In the genomic region with DNA sequence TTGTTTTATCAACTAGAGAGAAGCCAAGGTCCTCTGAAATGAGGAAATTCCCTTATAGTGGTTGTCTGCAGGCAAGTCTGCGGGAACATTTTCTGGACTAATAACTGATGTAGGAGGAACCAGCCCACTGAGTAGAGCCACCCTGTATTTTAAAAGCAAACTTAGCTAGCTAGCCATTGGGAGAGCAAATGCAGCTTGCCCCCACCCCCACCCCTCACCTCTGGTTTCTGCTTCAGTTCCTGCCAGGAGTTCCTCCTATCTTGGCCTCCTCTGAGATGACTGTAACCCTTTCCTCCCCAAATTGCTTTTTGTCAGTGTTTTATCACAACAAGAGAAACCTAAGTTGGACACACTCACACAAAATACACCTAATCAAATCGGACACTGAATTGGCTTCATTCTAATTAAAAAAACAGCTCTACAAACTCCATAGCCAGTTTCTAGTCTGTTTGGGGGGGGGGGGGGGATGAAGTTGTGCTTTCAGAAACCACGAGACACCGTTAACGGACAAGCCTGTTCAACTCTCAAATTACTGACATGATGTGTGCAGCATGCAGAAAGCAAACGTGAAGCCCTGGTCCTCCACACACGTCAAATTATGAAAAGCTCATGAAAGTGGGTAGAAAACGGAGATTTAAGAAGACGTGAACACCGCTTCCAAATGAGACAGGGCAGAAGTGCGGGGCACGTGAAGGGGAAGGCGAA, we compare ENCODE assay signal across 8 mouse cellular contexts. TPM values are rescaled to one million over a fixed set of nuclear protein-coding genes. Genes with fewer than 3 reads are reported as not detected.
DNase-seq lines count a peak whose midpoint lies in the region; ATAC-seq and TF ChIP-seq lines count a peak whose summit lies in the region.

No protein-coding gene starts in this region.

- H3K4me2 ChIP-seq in kidney, embryonic 15.5 days, result peak overlapping the region; percentile 71
- peak overlapping the region; percentile 68 for H3K4me2 ChIP-seq in hindbrain, postnatal 0 days (ENCODE audit: low read depth, low read length)
- H3K4me2 ChIP-seq in midbrain, postnatal 0 days (ENCODE audit: low read depth, low read length, poor library complexity, severe bottlenecking), result peak overlapping the region; percentile 76

- H3K4me1 ChIP-seq in kidney, embryonic 15.5 days, result peaks cover 11% of the 10 kb centered on the region
- 0 out of 4 replicates have a peak, but pooled peaks cover 0 to 1% of the 10 kb centered on the region in 2 experiments for H3K4me1 ChIP-seq in ES-E14 (ENCODE audit: control insufficient read depth in 2 of 2, insufficient read depth in 2 of 2, low read length in 2 of 2, poor library complexity in 1 of 2)
- peaks cover 5% of the 10 kb centered on the region; the same call in 1 of the 2 replicates for H3K4me1 ChIP-seq in hindbrain, postnatal 0 days (ENCODE audit: insufficient read depth, low read length)
- H3K4me1 ChIP-seq in midbrain, postnatal 0 days (ENCODE audit: insufficient read depth, low read length), result peaks cover 6% of the 10 kb centered on the region; the same call in 1 of the 2 replicates

- in situ Hi-C loops in ES-E14 (cut with MboI; ENCODE audit: low sequenced_read_pairs in 2 of 2, unreplicated experiment in 2 of 2), result no loop called here

- no peaks in the 10 kb centered on the region for H3K27me3 ChIP-seq in kidney, embryonic 15.5 days
- H3K27me3 ChIP-seq in hindbrain, postnatal 0 days (ENCODE audit: insufficient read depth, low read length), result no peaks in the 10 kb centered on the region
- H3K27me3 ChIP-seq in midbrain, postnatal 0 days (ENCODE audit: insufficient read depth, low read length), result no peaks in the 10 kb centered on the region

- peak overlapping the region; percentile 95 for H3K9ac ChIP-seq in kidney, embryonic 15.5 days
- peak overlapping the region; percentile 76 for H3K9ac ChIP-seq in ES-E14 (ENCODE audit: insufficient read depth, low read depth, low read length, poor library complexity, severe bottlenecking)
- H3K9ac ChIP-seq in hindbrain, postnatal 0 days (replicated peaks; ENCODE audit: low read length), result peak overlapping the region; percentile 98; the same call in 1 of the 2 replicates
- 0 out of 2 replicates have a peak overlapping the region, but pooled peaks have one; percentile 0 for H3K9ac ChIP-seq in midbrain, postnatal 0 days (replicated peaks; ENCODE audit: low read length, poor library complexity, severe bottlenecking)

- no peaks in the 10 kb centered on the region for H3K9me3 ChIP-seq in kidney, embryonic 15.5 days (replicated peaks)
- H3K9me3 ChIP-seq in ES-E14 (ENCODE audit: control insufficient read depth, insufficient read depth, low read depth, low read length), result no peaks in the 10 kb centered on the region
- H3K9me3 ChIP-seq in hindbrain, postnatal 0 days (ENCODE audit: low read length), result no peaks in the 10 kb centered on the region
- no peaks in the 10 kb centered on the region for H3K9me3 ChIP-seq in midbrain, postnatal 0 days (ENCODE audit: low read length)

- peak overlapping the region; percentile 100; the same call in 1 of the 2 replicates for H3K27ac ChIP-seq in kidney, embryonic 15.5 days
- H3K27ac ChIP-seq in ES-E14 (ENCODE audit: insufficient read depth, low read depth, low read length, poor library complexity, severe bottlenecking), result no peak overlapping the region
- no peak overlapping the region for H3K27ac ChIP-seq in hindbrain, postnatal 0 days
- no peak overlapping the region for H3K27ac ChIP-seq in midbrain, postnatal 0 days (ENCODE audit: low read depth, low read length)

- ATAC-seq in kidney, embryonic 15.5 days (replicated peaks; ENCODE audit: low FRiP score), result no peak
- no peak for ATAC-seq in hindbrain, postnatal 0 days
- no peak for ATAC-seq in midbrain, postnatal 0 days (ENCODE audit: low FRiP score)
- ATAC-seq in megakaryocyte-erythroid progenitor cell, adult 5-6 weeks (replicated peaks; ENCODE audit: low FRiP score, low TSS enrichment, poor library complexity, severe bottlenecking), result no peak

- WGBS in kidney, embryonic 15.5 days, result 7% methylated on average over 13 of the region's 13 CpGs
- 9% methylated on average over 13 of the region's 13 CpGs for WGBS in hindbrain, postnatal 0 days
- 12% methylated on average over 13 of the region's 13 CpGs for WGBS in midbrain, postnatal 0 days

- peak overlapping the region; percentile 93 for H3K4me3 ChIP-seq in kidney, embryonic 15.5 days (replicated peaks)
- H3K4me3 ChIP-seq in ES-E14 (ENCODE audit: insufficient read depth in 1 of 2, low read depth in 1 of 2, low read length in 2 of 2, poor library complexity in 1 of 2, severe bottlenecking in 1 of 2), result peak overlapping the region; percentile 92 to 95
- peak overlapping the region; percentile 97 for H3K4me3 ChIP-seq in hindbrain, postnatal 0 days (ENCODE audit: low read length)
- H3K4me3 ChIP-seq in midbrain, postnatal 0 days (ENCODE audit: low read depth, low read length), result peak overlapping the region; percentile 95

- DNase-seq in kidney, adult 8-10 months, result no peak
- no peak for DNase-seq in ES-E14 (ENCODE audit: low read depth, low spot score)
- DNase-seq in embryo, embryonic 10.5 days (ENCODE audit: low spot score), result peak; percentile 18
- peak; percentile 2 for DNase-seq in hindbrain, postnatal 0 days (ENCODE audit: low spot score)
- DNase-seq in midbrain, postnatal 0 days (ENCODE audit: low spot score), result no peak
- DNase-seq in T-cell, adult 2 months (ENCODE audit: low spot score), result no peak

- peaks cover 29% of the 10 kb centered on the region for H3K36me3 ChIP-seq in kidney, embryonic 15.5 days
- peaks cover 15% of the 10 kb centered on the region for H3K36me3 ChIP-seq in ES-E14 (ENCODE audit: control insufficient read depth, insufficient read depth, low read length, poor library complexity, severe bottlenecking)
- H3K36me3 ChIP-seq in hindbrain, postnatal 0 days (ENCODE audit: insufficient read depth, low read length), result peaks cover 14% of the 10 kb centered on the region; the same call in 1 of the 2 replicates
- H3K36me3 ChIP-seq in midbrain, postnatal 0 days (ENCODE audit: insufficient read depth, low read length), result 0 out of 2 replicates have a peak, but pooled peaks cover 8% of the 10 kb centered on the region

- TF ChIP-seq CTCF in hindbrain, postnatal 0 days (IDR thresholded peaks at IDR 0.05; ENCODE audit: low read depth), result no peak
- TF ChIP-seq CTCF in midbrain, postnatal 0 days (IDR thresholded peaks at IDR 0.05), result no peak

TF ChIP-seq in ES-E14, 5 proteins besides CTCF, POLR2A, EP300 and RAD21:
- TF ChIP-seq ZNF384 (IDR thresholded peaks at IDR 0.05; ENCODE audit: low read depth, low read length) (no peak), MAFK (IDR thresholded peaks at IDR 0.05; ENCODE audit: insufficient read depth, low read depth, low read length) (no peak), HCFC1 (IDR thresholded peaks at IDR 0.05; ENCODE audit: borderline replicate concordance, insufficient read depth, low read length) (no peak), ZC3H11A (IDR thresholded peaks at IDR 0.05; ENCODE audit: borderline replicate concordance, low read depth, low read length) (no peak), CHD2 (IDR thresholded peaks at IDR 0.05; ENCODE audit: low read depth, low read length) (no peak)

RNA-seq across cellular contexts. Expression of gene Carf, which starts 1.3 kb away (rescaled TPM):
- 6.9 and 7.6 TPM in 2 replicates for polyA plus RNA-seq in kidney, embryonic 15.5 days (2015; fragmentation: Nextera tagmentation; extraction: Ambion mirVana)
- total RNA-seq in ES-E14 (2012; rRNA removed), result 4.3 and 5.4 TPM in 2 replicates
- total RNA-seq in hindbrain, postnatal 0 days (2014; rRNA removed), result 12.3 and 14.1 TPM in 2 replicates
- polyA plus RNA-seq in hindbrain, postnatal 0 days (2015; fragmentation: Nextera tagmentation; extraction: Ambion mirVana), result 7.9 and 8.0 TPM in 2 replicates
- total RNA-seq in midbrain, postnatal 0 days (2014; rRNA removed), result 19.0 and 23.4 TPM in 2 replicates
- polyA plus RNA-seq in midbrain, postnatal 0 days (2015; fragmentation: Nextera tagmentation; extraction: Ambion mirVana), result 8.0 and 8.4 TPM in 2 replicates
- 11.1 and 17.5 TPM in 2 replicates for total RNA-seq in megakaryocyte-erythroid progenitor cell, adult 5-6 weeks (2014; fragmentation: Nextera tagmentation)
- 15.7 and 19.0 TPM in 2 replicates for total RNA-seq in megakaryocyte-erythroid progenitor cell, adult 5-6 weeks (2017)

RNA-seq across cellular contexts. Expression of gene Wdr12, which starts 1.7 kb away (rescaled TPM):
- 55.7 and 58.8 TPM in 2 replicates for polyA plus RNA-seq in kidney, embryonic 15.5 days (2015; fragmentation: Nextera tagmentation; extraction: Ambion mirVana)
- total RNA-seq in ES-E14 (2012; rRNA removed), result 50.5 and 71.2 TPM in 2 replicates
- 11.0 and 15.8 TPM in 2 replicates for total RNA-seq in hindbrain, postnatal 0 days (2014; rRNA removed)
- 44.9 and 46.9 TPM in 2 replicates for polyA plus RNA-seq in hindbrain, postnatal 0 days (2015; fragmentation: Nextera tagmentation; extraction: Ambion mirVana)
- 14.4 and 20.0 TPM in 2 replicates for total RNA-seq in midbrain, postnatal 0 days (2014; rRNA removed)
- 46.4 and 47.6 TPM in 2 replicates for polyA plus RNA-seq in midbrain, postnatal 0 days (2015; fragmentation: Nextera tagmentation; extraction: Ambion mirVana)
- total RNA-seq in megakaryocyte-erythroid progenitor cell, adult 5-6 weeks (2014; fragmentation: Nextera tagmentation), result 77.4 and 91.1 TPM in 2 replicates
- 138 and 179 TPM in 2 replicates for total RNA-seq in megakaryocyte-erythroid progenitor cell, adult 5-6 weeks (2017)

RNA-seq across cellular contexts. Expression of gene Ica1l, which starts 53.7 kb away (rescaled TPM):
- polyA plus RNA-seq in kidney, embryonic 15.5 days (2015; fragmentation: Nextera tagmentation; extraction: Ambion mirVana), result 0.83 and 1.0 TPM in 2 replicates
- 1.3 and 2.5 TPM in 2 replicates for total RNA-seq in ES-E14 (2012; rRNA removed)
- 51.7 and 52.0 TPM in 2 replicates for total RNA-seq in hindbrain, postnatal 0 days (2014; rRNA removed)
- 56.4 and 61.3 TPM in 2 replicates for polyA plus RNA-seq in hindbrain, postnatal 0 days (2015; fragmentation: Nextera tagmentation; extraction: Ambion mirVana)
- total RNA-seq in midbrain, postnatal 0 days (2014; rRNA removed), result 63.8 and 76.5 TPM in 2 replicates
- 76.6 and 79.4 TPM in 2 replicates for polyA plus RNA-seq in midbrain, postnatal 0 days (2015; fragmentation: Nextera tagmentation; extraction: Ambion mirVana)
- 1.2 and 2.4 TPM in 2 replicates for total RNA-seq in megakaryocyte-erythroid progenitor cell, adult 5-6 weeks (2014; fragmentation: Nextera tagmentation)
- 2.9 and 4.8 TPM in 2 replicates for total RNA-seq in megakaryocyte-erythroid progenitor cell, adult 5-6 weeks (2017)

Comparison
In these comparisons a context has a peak if more than half of its experiments do, and no peak if none do; other contexts are left out.
1. H3K9ac ChIP-seq: peak in every context shown above with its lines; median percentile 98 in hindbrain, postnatal 0 days; 95 in kidney, embryonic 15.5 days; 76 in ES-E14; 0 in midbrain, postnatal 0 days.
2. DNase-seq: peak in embryo, embryonic 10.5 days (single experiment) and hindbrain, postnatal 0 days (single experiment); none in kidney, adult 8-10 months (0 of 2), ES-E14 (single experiment), midbrain, postnatal 0 days (single experiment) and T-cell, adult 2 months (single experiment).
3. Peak in every context shown above with its lines, with median percentiles within 50 percentile points of each other: H3K4me2 ChIP-seq and H3K4me3 ChIP-seq.